Mouse (Mus musculus) C2C12 (cell line): ENCODE measurements around the gene Zmym6.

Experiments
- CTCF ChIP-seq: IDR thresholded peaks from one replicate; pipeline ENCODE4 v1.5.1; 2011; ENCODE audit not compliant: control insufficient read depth, insufficient read depth, insufficient read length
- MYOG ChIP-seq: IDR thresholded peaks from one replicate; pipeline ENCODE4 v1.6.1; 2011; ENCODE audit not compliant: control insufficient read depth, insufficient read length; ENCODE audit errors: extremely low read depth
- USF1 ChIP-seq: IDR thresholded peaks from one replicate; pipeline ENCODE4 v1.6.1; 2011; ENCODE audit warnings: low read depth, mild to moderate bottlenecking, control low read depth, moderate library complexity

DNA sequence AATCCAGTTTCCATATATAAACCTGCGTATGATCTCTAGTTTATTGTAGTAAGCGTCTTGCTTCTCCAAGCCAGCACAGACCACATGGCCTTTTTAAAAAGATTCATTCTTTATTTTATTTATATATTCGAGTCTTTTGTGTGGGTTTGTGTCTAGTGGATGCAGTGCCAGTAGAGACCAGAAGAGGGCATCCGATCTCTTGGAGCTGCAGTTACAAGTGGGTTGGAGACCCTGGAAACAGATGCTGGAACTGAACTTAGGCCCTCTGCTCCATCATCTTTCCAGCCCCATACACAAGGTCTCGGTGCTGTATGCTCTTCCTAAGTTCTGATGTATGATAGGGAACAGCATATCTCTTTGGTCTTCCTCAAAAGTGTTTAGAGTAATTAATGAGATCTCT, 78.6 kb downstream of the Zmym6 start:
- TF ChIP-seq CTCF (no peak), MYOG (no peak), USF1 (no peak)
